Mouse (Mus musculus): Measurements from ENCODE around the gene Ranbp10. TPM values are rescaled to one million over a fixed set of nuclear protein-coding genes. Genes with fewer than 3 reads are reported as not detected.

Gene Ranbp10
- 13.7 and 14.1 TPM in 2 replicates for polyA plus RNA-seq (2015; fragmentation: Nextera tagmentation; extraction: Ambion mirVana)

- no peaks in the 10 kb centered on the region for H3K9me3 ChIP-seq (replicated peaks; ENCODE audit: control insufficient read depth, low read length)
- H3K4me1 ChIP-seq (ENCODE audit: control insufficient read depth, insufficient read depth, low read length) = peaks cover 15% of the 10 kb centered on the region
- peak within 1 kb of the TSS; percentile 96 for H3K9ac ChIP-seq (ENCODE audit: low read length)
- no peaks in the 10 kb centered on the region for H3K27me3 ChIP-seq (ENCODE audit: control insufficient read depth, insufficient read depth, low read length)
- peaks cover 7% of the 10 kb centered on the region; the same call in 1 of the 2 replicates for H3K36me3 ChIP-seq (ENCODE audit: control insufficient read depth, insufficient read depth, low read length)
- peak within 1 kb of the TSS; percentile 76 for H3K27ac ChIP-seq (ENCODE audit: low read length)
- peak within 1 kb of the TSS; percentile 99 for H3K4me3 ChIP-seq (replicated peaks; ENCODE audit: low read length)
- peak within 1 kb of the TSS; percentile 95 for H3K4me2 ChIP-seq (ENCODE audit: low read depth, low read length)
- WGBS = under 1% methylated on average over 52 of the region's 52 CpGs
- ATAC-seq (ENCODE audit: insufficient read depth, low FRiP score) = peak; percentile 99
Measured at GRCm38 (mm10) chr8:105826861-105827848, at the start of gene Ranbp10, which contains the start of gene Tsnaxip1. TSS of gene Ranbp10 (minus strand) at chr8:105827350. TSS of gene Tsnaxip1 (plus strand) at chr8:105827731.

GRCm38 (mm10) chr8:105874301-105874700, 47.2 kb upstream of the Ranbp10 start:
- no peak overlapping the region for H3K4me2 ChIP-seq (ENCODE audit: low read depth, low read length)
- H3K9me3 ChIP-seq (replicated peaks; ENCODE audit: control insufficient read depth, low read length) = no peaks in the 10 kb centered on the region
- ATAC-seq (ENCODE audit: insufficient read depth, low FRiP score) = peak; percentile 44; the same call in 1 of the 2 replicates
- H3K27ac ChIP-seq (ENCODE audit: low read length) = no peak overlapping the region
- 80% methylated on average over 6 of the region's 6 CpGs for WGBS
- H3K4me3 ChIP-seq (replicated peaks; ENCODE audit: low read length) = no peak overlapping the region
- H3K9ac ChIP-seq (ENCODE audit: low read length) = no peak overlapping the region
- peaks cover 19% of the 10 kb centered on the region for H3K36me3 ChIP-seq (ENCODE audit: control insufficient read depth, insufficient read depth, low read length)
- H3K4me1 ChIP-seq (ENCODE audit: control insufficient read depth, insufficient read depth, low read length) = no peaks in the 10 kb centered on the region
- no peaks in the 10 kb centered on the region for H3K27me3 ChIP-seq (ENCODE audit: control insufficient read depth, insufficient read depth, low read length)

GRCm38 (mm10) chr8:105866364-105867029, 39.3 kb upstream of the Ranbp10 start:
- Histone ChIP-seq H3K9ac (ENCODE audit: low read length) (no peak overlapping the region), H3K27ac (ENCODE audit: low read length) (no peak overlapping the region), H3K9me3 (replicated peaks; ENCODE audit: control insufficient read depth, low read length) (no peaks in the 10 kb centered on the region), H3K27me3 (ENCODE audit: control insufficient read depth, insufficient read depth, low read length) (no peaks in the 10 kb centered on the region), H3K36me3 (ENCODE audit: control insufficient read depth, insufficient read depth, low read length) (peaks cover 5% of the 10 kb centered on the region; the same call in 1 of the 2 replicates), H3K4me2 (ENCODE audit: low read depth, low read length) (no peak overlapping the region), H3K4me1 (ENCODE audit: control insufficient read depth, insufficient read depth, low read length) (peaks cover 12% of the 10 kb centered on the region), H3K4me3 (replicated peaks; ENCODE audit: low read length) (no peak overlapping the region)
- no peak for ATAC-seq (ENCODE audit: insufficient read depth, low FRiP score)
- WGBS = 80% methylated on average over 6 of the region's 6 CpGs

GRCm38 (mm10) chr8:105861951-105862350, 34.8 kb upstream of the Ranbp10 start:
- peak overlapping the region; percentile 95 for H3K9ac ChIP-seq (ENCODE audit: low read length)
- H3K4me3 ChIP-seq (replicated peaks; ENCODE audit: low read length) = peak overlapping the region; percentile 98
- H3K36me3 ChIP-seq (ENCODE audit: control insufficient read depth, insufficient read depth, low read length) = 0 out of 2 replicates have a peak, but pooled peaks cover 2% of the 10 kb centered on the region
- H3K27me3 ChIP-seq (ENCODE audit: control insufficient read depth, insufficient read depth, low read length) = no peaks in the 10 kb centered on the region
- H3K4me2 ChIP-seq (ENCODE audit: low read depth, low read length) = peak overlapping the region; percentile 88
- WGBS = 10% methylated on average over 1 of the region's 1 CpGs
- ATAC-seq (ENCODE audit: insufficient read depth, low FRiP score) = no peak
- H3K4me1 ChIP-seq (ENCODE audit: control insufficient read depth, insufficient read depth, low read length) = peaks cover 34% of the 10 kb centered on the region
- no peaks in the 10 kb centered on the region for H3K9me3 ChIP-seq (replicated peaks; ENCODE audit: control insufficient read depth, low read length)
- no peak overlapping the region for H3K27ac ChIP-seq (ENCODE audit: low read length)

- H3K4me2 ChIP-seq (ENCODE audit: low read depth, low read length) = peak within 1 kb of the TSS; percentile 88
- 1% methylated on average over 58 of the region's 59 CpGs for WGBS
- H3K4me3 ChIP-seq (replicated peaks; ENCODE audit: low read length) = peak within 1 kb of the TSS; percentile 98
- H3K4me1 ChIP-seq (ENCODE audit: control insufficient read depth, insufficient read depth, low read length) = peaks cover 45% of the 10 kb centered on the region
- H3K9ac ChIP-seq (ENCODE audit: low read length) = peak within 1 kb of the TSS; percentile 95
- peak; percentile 99 for ATAC-seq (ENCODE audit: insufficient read depth, low FRiP score)
- H3K9me3 ChIP-seq (replicated peaks; ENCODE audit: control insufficient read depth, low read length) = no peaks in the 10 kb centered on the region
- no peaks in the 10 kb centered on the region for H3K36me3 ChIP-seq (ENCODE audit: control insufficient read depth, insufficient read depth, low read length)
- H3K27ac ChIP-seq (ENCODE audit: low read length) = peak within 1 kb of the TSS; percentile 93
- no peaks in the 10 kb centered on the region for H3K27me3 ChIP-seq (ENCODE audit: control insufficient read depth, insufficient read depth, low read length)
Measured at GRCm38 (mm10) chr8:105860143-105860981, 33.2 kb upstream of the Ranbp10 start, which contains the start of gene Nutf2. TSS of gene Nutf2 (plus strand) at chr8:105860580.

- no peaks in the 10 kb centered on the region for H3K36me3 ChIP-seq (ENCODE audit: control insufficient read depth, insufficient read depth, low read length)
- H3K4me3 ChIP-seq (replicated peaks; ENCODE audit: low read length) = peak overlapping the region; percentile 98; the same call in 1 of the 2 replicates
- peaks cover 45% of the 10 kb centered on the region for H3K4me1 ChIP-seq (ENCODE audit: control insufficient read depth, insufficient read depth, low read length)
- no peak for ATAC-seq (ENCODE audit: insufficient read depth, low FRiP score)
- no peaks in the 10 kb centered on the region for H3K9me3 ChIP-seq (replicated peaks; ENCODE audit: control insufficient read depth, low read length)
- peak overlapping the region; percentile 93 for H3K27ac ChIP-seq (ENCODE audit: low read length)
- H3K27me3 ChIP-seq (ENCODE audit: control insufficient read depth, insufficient read depth, low read length) = no peaks in the 10 kb centered on the region
- WGBS = 45% methylated on average over 5 of the region's 5 CpGs
- peak overlapping the region; percentile 59 for H3K4me2 ChIP-seq (ENCODE audit: low read depth, low read length)
- H3K9ac ChIP-seq (ENCODE audit: low read length) = no peak overlapping the region
Measured at GRCm38 (mm10) chr8:105859314-105859713, 32.2 kb upstream of the Ranbp10 start.

- H3K27me3 ChIP-seq (ENCODE audit: control insufficient read depth, insufficient read depth, low read length) = no peaks in the 10 kb centered on the region
- no peak for ATAC-seq (ENCODE audit: insufficient read depth, low FRiP score)
- H3K9me3 ChIP-seq (replicated peaks; ENCODE audit: control insufficient read depth, low read length) = no peaks in the 10 kb centered on the region
- H3K4me2 ChIP-seq (ENCODE audit: low read depth, low read length) = no peak overlapping the region
- H3K9ac ChIP-seq (ENCODE audit: low read length) = no peak overlapping the region
- H3K4me1 ChIP-seq (ENCODE audit: control insufficient read depth, insufficient read depth, low read length) = peaks cover 45% of the 10 kb centered on the region
- WGBS = 82% methylated on average over 5 of the region's 5 CpGs
- no peaks in the 10 kb centered on the region for H3K36me3 ChIP-seq (ENCODE audit: control insufficient read depth, insufficient read depth, low read length)
- H3K4me3 ChIP-seq (replicated peaks; ENCODE audit: low read length) = no peak overlapping the region
- peak overlapping the region; percentile 93; the same call in 1 of the 2 replicates for H3K27ac ChIP-seq (ENCODE audit: low read length)
Measured at GRCm38 (mm10) chr8:105858495-105858894, 31.3 kb upstream of the Ranbp10 start.

- Histone ChIP-seq H3K27me3 (ENCODE audit: control insufficient read depth, insufficient read depth, low read length) (no peaks in the 10 kb centered on the region), H3K9ac (ENCODE audit: low read length) (peak overlapping the region; percentile 93), H3K27ac (ENCODE audit: low read length) (peak overlapping the region; percentile 86), H3K4me2 (ENCODE audit: low read depth, low read length) (peak overlapping the region; percentile 87), H3K4me1 (ENCODE audit: control insufficient read depth, insufficient read depth, low read length) (peaks cover 31% of the 10 kb centered on the region), H3K36me3 (ENCODE audit: control insufficient read depth, insufficient read depth, low read length) (no peaks in the 10 kb centered on the region), H3K4me3 (replicated peaks; ENCODE audit: low read length) (peak overlapping the region; percentile 84), H3K9me3 (replicated peaks; ENCODE audit: control insufficient read depth, low read length) (no peaks in the 10 kb centered on the region)
- ATAC-seq (ENCODE audit: insufficient read depth, low FRiP score) = no peak
- WGBS = 12% methylated on average over 15 of the region's 15 CpGs
Measured at GRCm38 (mm10) chr8:105856168-105856835, 29.2 kb upstream of the Ranbp10 start.

All from stomach, embryonic 16.5 days (tissue).